Mouse (Mus musculus): ENCODE results near the gene Scn5a. TPM values are rescaled to one million over a fixed set of nuclear protein-coding genes. Genes with fewer than 3 reads are reported as not detected.

Scn5a gene
- polyA plus RNA-seq, 1 experiment from 2014 or later = 0.40 TPM

- Histone ChIP-seq H3K36me3 (replicated peaks) (no peaks in the 10 kb centered on the region), H3K27me3 (replicated peaks) (peaks cover 88% of the 10 kb centered on the region), H3K4me3 (no peak overlapping the region), H3K4me1 (peaks cover 17% of the 10 kb centered on the region), H3K9me3 (no peaks in the 10 kb centered on the region), H3K27ac (no peak overlapping the region), H3K4me2 (peak overlapping the region; percentile 12; the same call in 1 of the 2 replicates), H3K9ac (no peak overlapping the region)
- no peak for ATAC-seq (replicated peaks)
- 32% methylated on average over 23 of the region's 23 CpGs for WGBS
Measured at GRCm38 (mm10) chr9:119519116-119519515, 59.7 kb downstream of the Scn5a start.

DNA sequence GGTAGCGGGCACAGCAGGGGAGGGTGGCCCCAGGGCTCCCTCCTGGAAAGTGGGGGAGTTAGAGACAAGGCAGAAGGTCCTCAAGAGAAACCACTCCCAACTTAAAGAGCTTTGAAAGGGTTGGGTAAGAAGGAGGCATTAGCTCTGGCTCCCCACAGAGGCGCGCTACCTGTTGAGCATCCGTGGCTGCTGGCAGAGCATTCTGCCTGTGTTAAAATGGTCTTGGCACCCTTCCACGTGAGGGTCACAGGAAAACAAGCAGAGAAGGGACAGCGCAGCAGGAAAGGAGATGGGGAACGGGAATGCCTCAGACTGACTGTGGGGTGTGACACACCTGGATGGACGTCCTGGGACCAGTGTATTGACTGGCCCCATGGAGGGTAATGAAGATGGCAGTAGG lies 60.6 kb downstream of the Scn5a start:
- peaks cover 86% of the 10 kb centered on the region for H3K27me3 ChIP-seq (replicated peaks)
- H3K4me1 ChIP-seq = peaks cover 17% of the 10 kb centered on the region
- no peak overlapping the region for H3K4me2 ChIP-seq

DNA sequence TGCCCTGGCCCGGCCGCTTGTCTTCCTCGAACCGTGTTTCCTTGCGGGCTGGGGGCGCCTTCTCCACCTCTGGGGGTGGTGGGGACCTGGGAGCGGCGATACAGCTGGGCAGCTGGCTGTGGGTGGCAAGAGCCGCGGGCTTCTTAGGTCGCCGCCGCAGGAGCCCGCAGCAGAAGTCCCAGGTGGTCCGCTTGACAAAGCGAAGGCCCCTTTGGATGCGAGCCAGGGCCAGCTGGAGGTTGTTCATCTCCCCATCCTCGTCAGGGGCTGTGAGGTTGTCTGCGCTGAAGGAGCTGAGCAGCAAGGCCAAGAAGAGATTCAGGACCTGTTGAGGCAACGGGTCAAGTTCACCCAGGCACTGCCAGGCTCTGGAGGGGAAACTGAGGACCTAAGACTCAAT lies 61.3 kb downstream of the Scn5a start:
- peak overlapping the region; percentile 20; the same call in 1 of the 2 replicates for H3K4me2 ChIP-seq
- 19% methylated on average over 20 of the region's 20 CpGs for WGBS
- H3K9me3 ChIP-seq = no peaks in the 10 kb centered on the region
- peaks cover 17% of the 10 kb centered on the region for H3K4me1 ChIP-seq
- H3K27me3 ChIP-seq (replicated peaks) = peaks cover 79% of the 10 kb centered on the region
- ATAC-seq (replicated peaks) = no peak
- H3K9ac ChIP-seq = no peak overlapping the region
- no peak overlapping the region for H3K27ac ChIP-seq
- H3K36me3 ChIP-seq (replicated peaks) = no peaks in the 10 kb centered on the region
- H3K4me3 ChIP-seq = no peak overlapping the region

More for the DNA sequence above, 60.6 kb downstream of the Scn5a start:
- WGBS = 71% methylated on average over 8 of the region's 8 CpGs
- H3K27ac ChIP-seq = no peak overlapping the region
- no peaks in the 10 kb centered on the region for H3K36me3 ChIP-seq (replicated peaks)
- H3K9me3 ChIP-seq = no peaks in the 10 kb centered on the region
- no peak overlapping the region for H3K4me3 ChIP-seq
- ATAC-seq (replicated peaks) = no peak
- H3K9ac ChIP-seq = no peak overlapping the region

DNA sequence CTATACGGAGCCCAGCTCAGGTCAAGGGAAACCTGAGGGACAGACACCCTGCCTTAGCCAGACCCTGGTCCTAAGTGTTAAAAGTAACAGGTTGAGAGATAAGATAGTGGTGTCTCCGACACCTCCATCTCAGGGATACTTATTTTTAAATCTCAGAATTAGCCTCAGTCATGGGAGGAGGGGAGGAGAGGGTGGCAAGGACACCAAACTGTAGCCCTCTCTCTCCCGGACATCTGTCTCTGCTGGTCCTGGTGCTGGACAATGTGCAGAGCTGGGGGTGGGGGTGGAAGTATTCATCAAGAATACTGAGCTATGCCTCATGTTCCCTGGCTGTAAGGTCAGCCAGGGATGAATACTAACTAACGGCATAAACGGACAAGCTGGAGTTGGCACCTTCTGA lies 62.0 kb downstream of the Scn5a start:
- Histone ChIP-seq H3K9ac (no peak overlapping the region), H3K4me2 (no peak overlapping the region), H3K27me3 (replicated peaks) (peaks cover 72% of the 10 kb centered on the region), H3K4me3 (no peak overlapping the region), H3K36me3 (replicated peaks) (no peaks in the 10 kb centered on the region), H3K27ac (no peak overlapping the region), H3K4me1 (peaks cover 17% of the 10 kb centered on the region), H3K9me3 (no peaks in the 10 kb centered on the region)
- no peak for ATAC-seq (replicated peaks)
- 72% methylated on average over 5 of the region's 5 CpGs for WGBS

DNA sequence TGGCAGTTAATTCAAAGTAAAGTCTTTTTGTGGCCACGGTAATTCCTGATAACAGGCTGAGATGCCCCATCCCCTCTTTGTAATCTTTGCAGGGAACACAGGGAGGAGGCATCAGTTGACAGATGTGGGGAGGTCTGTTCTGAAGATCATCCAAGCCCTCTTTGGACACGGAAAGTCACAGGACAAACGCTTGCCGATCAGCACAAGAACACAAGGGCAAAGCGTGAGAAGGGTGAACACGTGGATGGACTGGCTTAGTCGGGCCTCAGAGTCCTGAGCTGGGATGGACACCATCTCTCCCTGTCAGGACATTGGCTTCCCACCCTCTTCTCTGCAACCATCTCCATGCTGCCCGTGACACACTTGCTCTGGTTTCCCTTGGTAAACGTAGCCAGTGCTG lies 63.4 kb downstream of the Scn5a start:
- H3K36me3 ChIP-seq (replicated peaks) = no peaks in the 10 kb centered on the region
- WGBS = 87% methylated on average over 9 of the region's 9 CpGs
- peaks cover 17% of the 10 kb centered on the region for H3K4me1 ChIP-seq
- no peak overlapping the region for H3K4me3 ChIP-seq
- ATAC-seq (replicated peaks) = no peak
- H3K27me3 ChIP-seq (replicated peaks) = peaks cover 61% of the 10 kb centered on the region
- H3K4me2 ChIP-seq = no peak overlapping the region
- H3K9me3 ChIP-seq = no peaks in the 10 kb centered on the region
- H3K9ac ChIP-seq = no peak overlapping the region
- no peak overlapping the region for H3K27ac ChIP-seq

GRCm38 (mm10) chr9:119514986-119515385 lies 63.8 kb downstream of the Scn5a start:
- Histone ChIP-seq H3K9ac (no peak overlapping the region), H3K4me3 (no peak overlapping the region), H3K4me1 (peaks cover 17% of the 10 kb centered on the region), H3K27ac (no peak overlapping the region), H3K9me3 (no peaks in the 10 kb centered on the region), H3K4me2 (no peak overlapping the region), H3K36me3 (replicated peaks) (no peaks in the 10 kb centered on the region), H3K27me3 (replicated peaks) (peaks cover 57% of the 10 kb centered on the region)
- no peak for ATAC-seq (replicated peaks)
- 87% methylated on average over 8 of the region's 8 CpGs for WGBS

- no peak overlapping the region for H3K9ac ChIP-seq
- H3K4me2 ChIP-seq = no peak overlapping the region
- no peaks in the 10 kb centered on the region for H3K9me3 ChIP-seq
- ATAC-seq (replicated peaks) = no peak
- H3K36me3 ChIP-seq (replicated peaks) = no peaks in the 10 kb centered on the region
- peaks cover 10% of the 10 kb centered on the region for H3K4me1 ChIP-seq
- H3K27ac ChIP-seq = no peak overlapping the region
- 90% methylated on average over 8 of the region's 8 CpGs for WGBS
- peaks cover 47% of the 10 kb centered on the region for H3K27me3 ChIP-seq (replicated peaks)
- H3K4me3 ChIP-seq = no peak overlapping the region
Measured at GRCm38 (mm10) chr9:119513816-119514215, 65.0 kb downstream of the Scn5a start.

GRCm38 (mm10) chr9:119512993-119513392 lies 65.8 kb downstream of the Scn5a start:
- Histone ChIP-seq H3K27me3 (replicated peaks) (peaks cover 38% of the 10 kb centered on the region), H3K4me3 (no peak overlapping the region), H3K36me3 (replicated peaks) (no peaks in the 10 kb centered on the region), H3K27ac (no peak overlapping the region), H3K9me3 (no peaks in the 10 kb centered on the region), H3K4me2 (no peak overlapping the region), H3K4me1 (peaks cover 8% of the 10 kb centered on the region), H3K9ac (no peak overlapping the region)
- no peak for ATAC-seq (replicated peaks)
- 91% methylated on average over 9 of the region's 9 CpGs for WGBS

DNA sequence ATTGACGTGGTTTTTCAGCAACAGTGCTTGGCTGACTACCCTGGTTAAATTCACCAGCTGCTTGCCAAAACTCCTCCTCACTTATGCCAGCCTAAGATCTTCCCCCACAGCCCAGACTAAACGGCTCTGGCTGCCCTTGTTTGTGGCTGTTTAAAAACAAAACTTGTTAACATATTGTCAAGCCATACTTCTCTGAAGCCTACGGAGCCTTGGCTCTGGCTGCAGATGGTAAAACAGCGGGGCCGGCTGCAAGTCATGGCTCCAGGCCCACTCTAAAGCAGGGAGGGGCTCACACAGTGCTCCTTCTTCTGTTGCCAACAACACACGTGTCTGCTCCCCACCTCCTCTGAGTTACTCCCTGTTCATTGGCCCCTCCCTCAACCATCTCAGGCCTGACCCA lies 67.9 kb downstream of the Scn5a start:
- WGBS = 61% methylated on average over 6 of the region's 6 CpGs
- Histone ChIP-seq H3K4me1 (no peaks in the 10 kb centered on the region), H3K36me3 (replicated peaks) (no peaks in the 10 kb centered on the region), H3K27me3 (replicated peaks) (peaks cover 22% of the 10 kb centered on the region), H3K9me3 (no peaks in the 10 kb centered on the region), H3K9ac (no peak overlapping the region), H3K4me3 (no peak overlapping the region), H3K4me2 (no peak overlapping the region), H3K27ac (no peak overlapping the region)
- ATAC-seq (replicated peaks) = no peak

DNA sequence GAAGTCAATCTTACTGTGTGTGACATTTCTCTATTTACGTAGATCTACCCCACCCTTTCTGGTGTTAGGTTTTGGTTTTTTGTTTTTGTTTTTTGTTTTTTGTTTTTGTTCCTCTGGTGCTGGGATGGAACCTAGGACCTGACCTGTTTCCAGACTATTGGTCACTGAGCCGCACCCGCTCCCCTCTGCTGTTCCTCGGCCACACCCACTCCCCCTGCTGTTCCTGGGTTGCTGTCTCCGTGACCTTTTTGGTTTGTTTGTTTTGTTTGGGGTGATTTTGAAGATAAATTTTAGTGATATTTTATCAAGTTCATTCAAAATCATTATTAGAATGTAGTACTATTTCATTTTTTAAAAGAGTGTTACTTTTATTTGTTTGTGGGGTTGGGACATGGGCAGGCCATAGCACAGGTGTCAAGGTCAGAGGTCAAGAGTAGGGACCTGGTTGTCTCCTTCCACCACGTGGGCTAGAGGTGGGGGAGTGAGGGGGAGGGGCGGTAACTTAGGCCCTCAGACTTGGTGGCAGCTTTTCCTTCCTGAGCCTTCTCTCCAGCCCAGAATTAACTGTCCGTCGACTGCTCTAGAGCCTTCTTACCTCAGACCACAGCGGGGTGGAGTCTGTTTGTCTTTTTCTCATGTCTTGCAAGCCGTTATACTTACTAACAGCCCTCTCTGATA lies 73.7 kb downstream of the Scn5a start:
- no peak for ATAC-seq (replicated peaks)
- Histone ChIP-seq H3K4me1 (no peaks in the 10 kb centered on the region), H3K27me3 (replicated peaks) (no peaks in the 10 kb centered on the region), H3K4me2 (no peak overlapping the region), H3K36me3 (replicated peaks) (no peaks in the 10 kb centered on the region), H3K27ac (no peak overlapping the region), H3K9me3 (no peaks in the 10 kb centered on the region), H3K4me3 (no peak overlapping the region), H3K9ac (no peak overlapping the region)
- WGBS = 72% methylated on average over 11 of the region's 11 CpGs

- no peaks in the 10 kb centered on the region for H3K9me3 ChIP-seq
- no peak overlapping the region for H3K4me2 ChIP-seq
- no peaks in the 10 kb centered on the region for H3K4me1 ChIP-seq
- no peak for ATAC-seq (replicated peaks)
- no peaks in the 10 kb centered on the region for H3K27me3 ChIP-seq (replicated peaks)
- no peak overlapping the region for H3K4me3 ChIP-seq
- no peak overlapping the region for H3K9ac ChIP-seq
- H3K36me3 ChIP-seq (replicated peaks) = no peaks in the 10 kb centered on the region
- no peak overlapping the region for H3K27ac ChIP-seq
- WGBS = 90% methylated on average over 9 of the region's 9 CpGs
Measured at GRCm38 (mm10) chr9:119503613-119504012, 75.2 kb downstream of the Scn5a start.

DNA sequence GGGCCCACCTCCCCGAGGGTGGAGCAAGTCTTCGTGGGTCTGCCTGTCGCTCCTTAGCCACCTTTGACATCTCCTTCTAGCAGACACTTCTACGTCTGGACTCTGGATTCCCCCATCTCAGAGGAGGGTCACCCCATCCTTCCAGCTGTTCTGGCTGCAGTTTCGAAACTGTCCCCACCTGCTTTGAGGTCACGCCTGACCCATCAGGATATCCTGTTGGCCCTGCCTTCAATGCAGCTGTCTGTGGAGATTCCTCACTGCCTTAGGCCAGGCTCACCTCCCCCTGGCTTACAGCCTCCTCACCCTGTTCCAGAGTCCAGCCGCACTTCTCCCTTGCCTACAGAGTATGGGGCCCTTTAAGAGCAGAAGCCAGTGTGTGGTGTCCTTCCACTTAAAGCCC lies 79.9 kb downstream of the Scn5a start:
- H3K4me3 ChIP-seq = no peak overlapping the region
- no peaks in the 10 kb centered on the region for H3K4me1 ChIP-seq
- peaks cover 3% of the 10 kb centered on the region; the same call in 1 of the 2 replicates for H3K27me3 ChIP-seq (replicated peaks)
- no peaks in the 10 kb centered on the region for H3K36me3 ChIP-seq (replicated peaks)
- no peaks in the 10 kb centered on the region for H3K9me3 ChIP-seq
- H3K27ac ChIP-seq = no peak overlapping the region
- WGBS = 79% methylated on average over 7 of the region's 7 CpGs
- ATAC-seq (replicated peaks) = no peak
- H3K4me2 ChIP-seq = no peak overlapping the region
- no peak overlapping the region for H3K9ac ChIP-seq

DNA sequence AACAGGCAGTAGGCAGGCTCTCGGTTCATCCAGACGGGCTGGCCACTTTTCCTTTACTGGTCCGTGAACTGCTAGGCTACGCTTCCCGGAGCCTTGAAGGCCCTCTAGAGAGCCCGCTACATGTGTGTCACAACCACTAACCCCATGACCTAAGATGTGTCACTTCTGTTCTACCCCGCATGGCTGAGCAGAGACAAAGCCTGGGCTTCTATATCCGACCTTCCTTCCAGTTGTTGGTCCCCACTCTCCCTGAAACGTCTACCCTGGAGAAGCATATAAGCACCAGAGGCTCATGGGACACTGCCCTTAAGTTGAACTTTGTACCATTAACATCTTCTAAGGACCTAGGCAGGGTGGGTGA lies 80.6 kb downstream of the Scn5a start:
- no peak overlapping the region for H3K27ac ChIP-seq
- H3K4me3 ChIP-seq = no peak overlapping the region
- H3K27me3 ChIP-seq (replicated peaks) = peaks cover 3% of the 10 kb centered on the region; the same call in 1 of the 2 replicates
- WGBS = 84% methylated on average over 9 of the region's 9 CpGs
- no peak for ATAC-seq (replicated peaks)
- H3K36me3 ChIP-seq (replicated peaks) = no peaks in the 10 kb centered on the region
- H3K4me2 ChIP-seq = no peak overlapping the region
- H3K4me1 ChIP-seq = no peaks in the 10 kb centered on the region
- H3K9me3 ChIP-seq = no peaks in the 10 kb centered on the region
- no peak overlapping the region for H3K9ac ChIP-seq

Measured in midbrain, embryonic 15.5 days (tissue).